In the genomic region with DNA sequence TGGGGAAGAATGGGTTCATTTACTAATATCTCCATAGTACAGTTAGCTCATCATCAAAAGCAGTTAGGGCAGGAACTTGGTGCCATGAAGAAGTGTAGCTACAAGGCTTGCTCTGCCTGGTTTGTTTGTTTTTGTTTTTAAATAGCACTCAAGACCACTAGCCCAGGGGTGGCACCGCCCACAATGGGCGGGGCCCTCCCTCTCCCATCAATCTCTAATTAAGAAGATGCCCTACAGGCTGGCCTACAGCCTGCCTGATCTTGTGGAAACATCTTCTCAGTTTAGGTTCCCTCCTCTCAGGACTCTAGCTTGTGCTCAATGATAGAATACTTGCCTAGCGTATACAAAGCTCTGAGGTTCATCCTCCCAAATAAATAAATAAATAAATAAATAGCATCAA, we compare ENCODE assay signal across 8 mouse cellular contexts. TPM values are rescaled to one million over a fixed set of nuclear protein-coding genes. Genes with fewer than 3 reads are reported as not detected.
DNase-seq lines count a peak whose midpoint lies in the region; ATAC-seq and TF ChIP-seq lines count a peak whose summit lies in the region.

No protein-coding gene starts in this region.

- no peak for TF ChIP-seq CTCF in brain, embryonic 14.5 days (IDR thresholded peaks at IDR 0.05; ENCODE audit: borderline replicate concordance, extremely low read depth, insufficient read depth, insufficient read length)
- TF ChIP-seq CTCF in stomach, postnatal 0 days (IDR thresholded peaks at IDR 0.05; ENCODE audit: low read depth), result no peak

- H3K36me3 ChIP-seq in lung, embryonic 15.5 days, result no peaks in the 10 kb centered on the region; the same call in 1 of the 2 replicates
- H3K36me3 ChIP-seq in megakaryocyte, embryonic 14.5 days (replicated peaks; ENCODE audit: low read length), result peaks cover 6% of the 10 kb centered on the region
- no peaks in the 10 kb centered on the region for H3K36me3 ChIP-seq in stomach, postnatal 0 days (ENCODE audit: control insufficient read depth, insufficient read depth, low read length)

- no peak for TF ChIP-seq POLR2A in brain, embryonic 14.5 days (IDR thresholded peaks at IDR 0.05; ENCODE audit: borderline replicate concordance, extremely low read depth, insufficient read depth, insufficient read length, poor library complexity, severe bottlenecking)

- intact Hi-C loops in left cerebral cortex, postnatal 36 days (cut with DNase I), result no loop called here
- intact Hi-C loops in gastrocnemius, postnatal 14 days (cut with DNase I; ENCODE audit: low total_unique reads), result loop anchor here (10.0 kb wide), 1 partner anchor 130 kb away; no protein-coding TSS in a partner anchor

- peak overlapping the region; percentile 95 for H3K27ac ChIP-seq in lung, embryonic 15.5 days
- H3K27ac ChIP-seq in stomach, postnatal 0 days (replicated peaks), result no peak overlapping the region

- peak; percentile 48 for ATAC-seq in lung, embryonic 15.5 days (ENCODE audit: borderline replicate concordance, extremely low read depth, low FRiP score, low TSS enrichment)
- ATAC-seq in hematopoietic stem cell, adult 5-6 weeks (replicated peaks in 1 of 2; ENCODE audit: insufficient read depth in 1 of 2, low FRiP score in 2 of 2, low TSS enrichment in 1 of 2, low read depth in 1 of 2, poor library complexity in 2 of 2, severe bottlenecking in 2 of 2), result peak; percentile 43 to 60; a peak in 3 of 4 replicates
- 0 out of 2 replicates have a peak, but pooled peaks have one; percentile 13 for ATAC-seq in stomach, postnatal 0 days (ENCODE audit: low FRiP score, low TSS enrichment)

- peak overlapping the region; percentile 94 for H3K4me3 ChIP-seq in lung, embryonic 15.5 days
- H3K4me3 ChIP-seq in megakaryocyte, embryonic 14.5 days (replicated peaks), result peak overlapping the region; percentile 97
- H3K4me3 ChIP-seq in stomach, postnatal 0 days (ENCODE audit: low read depth, low read length), result peak overlapping the region; percentile 82

- no peaks in the 10 kb centered on the region for H3K9me3 ChIP-seq in lung, embryonic 15.5 days
- no peaks in the 10 kb centered on the region for H3K9me3 ChIP-seq in megakaryocyte, embryonic 14.5 days
- no peaks in the 10 kb centered on the region for H3K9me3 ChIP-seq in stomach, postnatal 0 days (ENCODE audit: control insufficient read depth, low read length)

- 0% methylated on average over 3 of the region's 3 CpGs for WGBS in lung, embryonic 15.5 days
- WGBS in stomach, postnatal 0 days, result 3% methylated on average over 3 of the region's 3 CpGs

- peak overlapping the region; percentile 75 for H3K9ac ChIP-seq in lung, embryonic 15.5 days
- H3K9ac ChIP-seq in stomach, postnatal 0 days (ENCODE audit: low read length), result peak overlapping the region; percentile 68

- H3K27me3 ChIP-seq in lung, embryonic 15.5 days, result no peaks in the 10 kb centered on the region
- H3K27me3 ChIP-seq in megakaryocyte, embryonic 14.5 days (replicated peaks), result peaks cover 5% of the 10 kb centered on the region
- H3K27me3 ChIP-seq in stomach, postnatal 0 days (ENCODE audit: control insufficient read depth, insufficient read depth, low read length), result no peaks in the 10 kb centered on the region

- TF ChIP-seq EP300 in stomach, postnatal 0 days (optimal IDR thresholded peaks at IDR 0.05), result no peak

- H3K4me1 ChIP-seq in lung, embryonic 15.5 days, result peaks cover 27% of the 10 kb centered on the region
- peaks cover 44% of the 10 kb centered on the region for H3K4me1 ChIP-seq in megakaryocyte, embryonic 14.5 days
- no peaks in the 10 kb centered on the region; the same call in 1 of the 2 replicates for H3K4me1 ChIP-seq in stomach, postnatal 0 days (replicated peaks; ENCODE audit: control insufficient read depth, insufficient read depth)

- H3K4me2 ChIP-seq in lung, embryonic 15.5 days, result peak overlapping the region; percentile 85
- H3K4me2 ChIP-seq in stomach, postnatal 0 days (replicated peaks; ENCODE audit: low read depth), result peak overlapping the region; percentile 87

- DNase-seq in lung, postnatal 14 days, result no peak
- peak; percentile 76 for DNase-seq in brain, embryonic 14.5 days (ENCODE audit: low read depth)
- peak; percentile 24 for DNase-seq in stomach, postnatal 0 days (ENCODE audit: low spot score)
- DNase-seq in left cerebral cortex, postnatal 36 days (ENCODE audit: low spot score in 2 of 2), result no peak
- DNase-seq in gastrocnemius, postnatal 14 days, result no peak

RNA-seq across cellular contexts. Expression of a gene that starts 0.7 kb away (rescaled TPM):
- polyA plus RNA-seq in lung, embryonic 15.5 days (2015; fragmentation: Nextera tagmentation; extraction: Ambion mirVana), result 51.8 and 56.0 TPM in 2 replicates
- polyA plus RNA-seq in brain, embryonic 14.5 days (2012; rRNA removed), result 16.7 and 23.6 TPM in 2 replicates
- 40.8 and 50.3 TPM in 2 replicates for total RNA-seq in hematopoietic stem cell, adult 5-6 weeks (2017)
- polyA plus RNA-seq in megakaryocyte, embryonic 14.5 days (2012; ENCODE audit: insufficient read depth, low replicate concordance), result 2.2 TPM in 1 of 2 replicates, not detected in the other
- polyA plus RNA-seq in stomach, postnatal 0 days (2015; fragmentation: Nextera tagmentation; extraction: Ambion mirVana), result 14.7 and 17.0 TPM in 2 replicates
- under 1 TPM; 0.62 to 0.86 TPM for total RNA-seq in left cerebral cortex, postnatal 36 days (2021)
- total RNA-seq in gastrocnemius, postnatal 14 days (2021), result 1 to 10 TPM; 2.9 to 3.2 TPM

RNA-seq across cellular contexts. Expression of a gene that starts 7.7 kb away (rescaled TPM):
- 43.9 and 47.6 TPM in 2 replicates for polyA plus RNA-seq in lung, embryonic 15.5 days (2015; fragmentation: Nextera tagmentation; extraction: Ambion mirVana)
- polyA plus RNA-seq in brain, embryonic 14.5 days (2012; rRNA removed), result 21.3 and 29.2 TPM in 2 replicates
- 55.0 and 68.1 TPM in 2 replicates for total RNA-seq in hematopoietic stem cell, adult 5-6 weeks (2017)
- polyA plus RNA-seq in megakaryocyte, embryonic 14.5 days (2012; ENCODE audit: insufficient read depth, low replicate concordance), result 1.4 and 7.2 TPM in 2 replicates
- 29.4 and 30.8 TPM in 2 replicates for polyA plus RNA-seq in stomach, postnatal 0 days (2015; fragmentation: Nextera tagmentation; extraction: Ambion mirVana)
- 10 to 100 TPM; 24.9 to 28.1 TPM for total RNA-seq in left cerebral cortex, postnatal 36 days (2021)
- 10 to 100 TPM; 27.3 to 27.4 TPM for total RNA-seq in gastrocnemius, postnatal 14 days (2021)

RNA-seq across cellular contexts. Expression of a gene that starts 18.6 kb away (rescaled TPM):
- polyA plus RNA-seq in lung, embryonic 15.5 days (2015; fragmentation: Nextera tagmentation; extraction: Ambion mirVana), result 5.0 and 6.0 TPM in 2 replicates
- polyA plus RNA-seq in brain, embryonic 14.5 days (2012; rRNA removed), result 7.6 and 7.7 TPM in 2 replicates
- 3.7 and 5.1 TPM in 2 replicates for total RNA-seq in hematopoietic stem cell, adult 5-6 weeks (2017)
- polyA plus RNA-seq in megakaryocyte, embryonic 14.5 days (2012; ENCODE audit: insufficient read depth, low replicate concordance), result 0.62 and 0.86 TPM in 2 replicates
- polyA plus RNA-seq in stomach, postnatal 0 days (2015; fragmentation: Nextera tagmentation; extraction: Ambion mirVana), result 2.6 TPM in 2 replicates
- total RNA-seq in left cerebral cortex, postnatal 36 days (2021), result 1 to 10 TPM; 1.7 to 2.2 TPM
- 1 to 10 TPM; 2.5 to 3.6 TPM for total RNA-seq in gastrocnemius, postnatal 14 days (2021)

RNA-seq across cellular contexts. Expression of a gene that starts 42.2 kb away (rescaled TPM):
- 30.8 and 31.2 TPM in 2 replicates for polyA plus RNA-seq in lung, embryonic 15.5 days (2015; fragmentation: Nextera tagmentation; extraction: Ambion mirVana)
- polyA plus RNA-seq in brain, embryonic 14.5 days (2012; rRNA removed), result 7.3 and 8.8 TPM in 2 replicates
- 12.0 and 17.0 TPM in 2 replicates for total RNA-seq in hematopoietic stem cell, adult 5-6 weeks (2017)
- 2.0 TPM in 1 of 2 replicates, not detected in the other for polyA plus RNA-seq in megakaryocyte, embryonic 14.5 days (2012; ENCODE audit: insufficient read depth, low replicate concordance)
- 7.3 and 8.0 TPM in 2 replicates for polyA plus RNA-seq in stomach, postnatal 0 days (2015; fragmentation: Nextera tagmentation; extraction: Ambion mirVana)
- 1 to 10 TPM; 3.4 to 3.9 TPM for total RNA-seq in left cerebral cortex, postnatal 36 days (2021)
- total RNA-seq in gastrocnemius, postnatal 14 days (2021), result 1 to 10 TPM; 4.1 to 4.2 TPM

Comparison
In these comparisons a context has a peak if more than half of its experiments do, and no peak if none do; other contexts are left out.
1. DNase-seq: peak in brain, embryonic 14.5 days (single experiment) and stomach, postnatal 0 days (single experiment); none in lung, postnatal 14 days (single experiment), left cerebral cortex, postnatal 36 days (0 of 2) and gastrocnemius, postnatal 14 days (single experiment).
2. Peak in every context shown above with its lines, with median percentiles within 50 percentile points of each other: ATAC-seq and H3K4me3 ChIP-seq.